Mouse (Mus musculus) erythroblast, embryonic 14.5 days (primary cell): ENCODE results near the gene Smyd3. TPM values are rescaled to one million over a fixed set of nuclear protein-coding genes. Genes with fewer than 3 reads are reported as not detected.

Experiments used
- H3K27me3 ChIP-seq: 2 replicates; pipeline ENCODE4 v1.6.1; 2012; ENCODE audit warnings: inconsistent platforms; ENCODE audit not compliant: control insufficient read depth
- H3K36me3 ChIP-seq: 2 replicates; pipeline ENCODE4 v1.6.1; 2012; ENCODE audit warnings: mild to moderate bottlenecking, inconsistent platforms; ENCODE audit not compliant: control insufficient read depth
- H3K4me1 ChIP-seq: 2 replicates; pipeline ENCODE4 v1.6.1; 2012; ENCODE audit warnings: inconsistent platforms; ENCODE audit not compliant: control insufficient read depth
- H3K4me3 ChIP-seq: replicated peaks from 2 replicates; pipeline ENCODE3; 2012; ENCODE audit warnings: moderate library complexity, mild to moderate bottlenecking, inconsistent platforms
- H3K9me3 ChIP-seq: 2 replicates; pipeline ENCODE4 v1.6.1; 2012; ENCODE audit warnings: low read length, inconsistent platforms, mixed read lengths; ENCODE audit not compliant: control insufficient read depth
- GATA1 ChIP-seq: IDR thresholded peaks from 2 replicates; pipeline ENCODE4 v1.6.1; 2012; ENCODE audit warnings: low read length, inconsistent platforms, mixed read lengths
- TAL1 ChIP-seq: IDR thresholded peaks from 3 replicates; pipeline ENCODE4 v1.6.1; 2012; ENCODE audit warnings: low read length, inconsistent platforms, mixed read lengths
- polyA plus RNA-seq: library from polyadenylated mRNA; stranded (reverse); fragments of >175 nt; gene quantifications from 2 replicates; pipeline ENCODE4 v1.2.3, GENCODE M21; 2012

The Smyd3 gene
- polyA plus RNA-seq, 1 experiment: 0.09 TPM

DNA sequence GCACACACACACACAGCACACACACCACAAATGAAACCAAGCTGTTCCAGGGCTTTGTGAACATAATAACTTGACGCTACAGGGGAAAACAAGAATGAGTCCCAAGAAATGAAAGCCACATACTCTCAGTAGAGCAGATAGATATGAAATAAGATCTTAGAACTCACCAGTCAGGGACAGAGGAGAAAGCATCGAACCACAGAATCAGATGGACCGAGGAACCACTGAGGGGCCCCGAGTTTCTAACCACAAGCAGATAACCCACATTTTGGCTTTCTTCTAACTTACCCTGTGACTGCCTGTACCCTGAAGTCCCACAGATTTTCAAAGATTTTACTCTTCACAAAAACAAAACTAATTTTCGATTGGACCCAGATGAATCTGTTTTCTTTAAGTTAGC, 24.9 kb downstream of the Smyd3 start:
- TF ChIP-seq TAL1 (no peak), GATA1 (no peak)
- H3K4me1 ChIP-seq: peaks cover 1% of the 10 kb centered on the region; the same call in 1 of the 2 replicates
- H3K36me3 ChIP-seq: no peaks in the 10 kb centered on the region
- H3K9me3 ChIP-seq: no peaks in the 10 kb centered on the region
- no peaks in the 10 kb centered on the region for H3K27me3 ChIP-seq
- no peak overlapping the region for H3K4me3 ChIP-seq

DNA sequence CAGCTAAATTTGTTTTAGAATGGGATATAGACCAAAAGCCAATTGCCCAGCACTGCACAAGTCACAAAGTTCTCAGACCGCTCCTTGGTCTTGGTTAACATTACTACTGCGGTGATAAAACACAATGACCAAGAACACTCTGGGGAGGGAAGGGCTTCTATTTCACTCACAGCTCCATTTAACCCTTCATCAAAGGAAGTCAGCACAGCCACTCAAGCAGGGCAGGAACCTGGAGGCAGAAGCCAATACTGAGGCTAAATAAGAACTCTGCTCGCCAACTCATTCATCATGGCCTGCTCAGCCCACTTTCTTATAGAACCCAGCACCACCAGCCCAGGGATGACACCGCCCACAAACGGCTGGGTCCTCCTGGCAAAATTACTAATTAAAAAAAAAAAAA, 29.3 kb downstream of the Smyd3 start:
- Histone ChIP-seq H3K4me1 (peaks cover 1% of the 10 kb centered on the region; the same call in 1 of the 2 replicates), H3K36me3 (no peaks in the 10 kb centered on the region), H3K4me3 (no peak overlapping the region), H3K9me3 (no peaks in the 10 kb centered on the region), H3K27me3 (no peaks in the 10 kb centered on the region)
- TF ChIP-seq TAL1 (no peak), GATA1 (no peak)

DNA sequence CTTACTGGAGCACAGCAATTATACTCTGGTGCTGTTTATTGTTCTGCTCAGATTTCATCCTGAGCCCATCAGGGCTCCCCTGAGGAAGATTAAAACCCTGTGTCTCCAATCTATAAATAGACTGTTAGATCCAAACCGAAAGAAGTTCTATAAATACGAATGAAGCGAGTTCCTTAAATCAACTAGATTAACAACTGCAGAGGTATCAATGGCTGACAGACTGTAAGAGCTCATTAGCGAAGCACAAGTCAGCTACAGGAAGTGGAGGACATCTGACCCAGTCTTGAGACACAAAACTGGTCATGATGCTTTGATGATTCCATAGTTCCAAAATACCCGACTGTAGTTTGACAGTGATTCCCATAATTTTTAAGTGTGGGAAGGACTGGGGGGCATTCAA, 29.9 kb downstream of the Smyd3 start:
- Histone ChIP-seq H3K9me3 (no peaks in the 10 kb centered on the region), H3K36me3 (no peaks in the 10 kb centered on the region), H3K27me3 (no peaks in the 10 kb centered on the region), H3K4me3 (no peak overlapping the region), H3K4me1 (peaks cover 1% of the 10 kb centered on the region; the same call in 1 of the 2 replicates)
- TF ChIP-seq GATA1 (no peak), TAL1 (no peak)

DNA sequence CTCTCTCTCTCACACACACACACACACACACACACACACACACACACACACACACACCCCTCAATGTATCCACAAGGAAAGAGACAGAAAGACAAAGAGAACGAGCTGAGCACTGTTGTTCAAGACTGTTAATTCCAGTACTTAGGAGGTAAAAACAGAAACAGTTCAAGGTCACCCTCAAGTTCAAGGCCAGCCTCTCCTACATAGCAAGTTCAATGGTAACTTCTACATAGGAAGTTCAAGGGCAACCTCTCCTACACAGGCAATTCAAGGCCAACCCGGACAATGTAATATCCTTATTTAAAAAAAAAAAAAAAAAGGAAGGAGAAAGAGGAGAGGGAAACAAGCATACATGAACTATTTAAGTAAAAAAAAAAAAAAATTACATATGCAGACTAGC, 30.6 kb downstream of the Smyd3 start:
- no peaks in the 10 kb centered on the region for H3K36me3 ChIP-seq
- TF ChIP-seq TAL1 (no peak), GATA1 (no peak)
- no peaks in the 10 kb centered on the region for H3K27me3 ChIP-seq
- H3K4me1 ChIP-seq: no peaks in the 10 kb centered on the region; the same call in 1 of the 2 replicates
- no peak overlapping the region for H3K4me3 ChIP-seq
- H3K9me3 ChIP-seq: no peaks in the 10 kb centered on the region

DNA sequence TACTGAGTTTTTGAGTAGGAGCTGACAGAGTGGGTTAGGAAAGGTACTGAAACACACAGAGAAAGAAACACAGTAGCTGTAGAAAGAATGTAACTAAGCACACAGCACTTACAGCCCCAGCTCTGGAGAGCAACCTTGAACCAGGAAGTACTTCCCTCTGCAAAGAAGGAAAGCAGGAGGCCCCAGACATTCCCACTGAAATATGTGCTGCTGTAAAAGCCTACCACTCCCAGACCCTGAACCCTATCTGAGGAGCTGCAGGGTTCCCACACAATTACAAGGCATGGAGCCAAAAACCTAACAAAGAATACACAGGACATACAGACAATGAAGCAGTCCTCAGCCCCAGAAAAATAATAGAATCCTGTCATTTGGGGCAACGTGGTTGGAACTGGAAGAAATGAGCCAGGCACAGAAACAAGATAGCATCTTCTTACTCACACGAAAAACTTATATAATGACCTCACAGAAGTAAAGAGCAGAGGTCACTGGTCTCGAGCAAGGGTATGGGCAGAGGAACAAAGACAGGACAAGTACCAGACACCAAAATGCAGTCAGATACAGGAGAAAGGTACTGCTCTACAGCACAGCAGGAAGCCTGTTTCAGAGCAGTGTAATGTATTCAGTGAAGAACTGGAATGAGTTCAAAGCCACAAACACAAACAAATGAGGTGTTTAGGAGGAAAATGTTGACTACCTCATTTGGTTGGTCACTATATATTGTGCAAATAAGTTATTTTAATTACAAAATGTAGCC, 31.9 kb downstream of the Smyd3 start:
- no peaks in the 10 kb centered on the region for H3K4me1 ChIP-seq
- no peaks in the 10 kb centered on the region for H3K36me3 ChIP-seq
- H3K4me3 ChIP-seq: no peak overlapping the region
- no peaks in the 10 kb centered on the region for H3K9me3 ChIP-seq
- no peaks in the 10 kb centered on the region for H3K27me3 ChIP-seq
- TF ChIP-seq TAL1 (no peak), GATA1 (no peak)

DNA sequence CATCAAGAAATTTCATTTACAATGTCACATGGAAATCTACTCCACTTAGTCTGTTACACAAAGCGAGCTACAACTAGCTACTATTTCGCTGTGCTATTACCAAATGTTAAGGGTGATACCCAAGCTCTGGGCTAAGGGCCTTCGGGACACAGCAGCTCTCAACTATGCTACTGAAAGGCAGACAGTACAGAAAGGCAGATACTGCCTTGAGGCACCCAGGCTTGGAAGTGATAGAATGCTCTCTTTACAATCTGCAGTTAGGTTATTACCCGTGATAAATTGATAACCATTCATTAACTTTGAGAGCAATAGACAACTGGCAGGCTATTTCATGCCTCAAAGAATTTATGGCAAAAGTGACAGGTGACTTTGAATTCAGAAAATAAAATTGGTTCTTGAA, 37.0 kb downstream of the Smyd3 start:
- Histone ChIP-seq H3K9me3 (no peaks in the 10 kb centered on the region), H3K4me1 (no peaks in the 10 kb centered on the region), H3K36me3 (no peaks in the 10 kb centered on the region), H3K27me3 (no peaks in the 10 kb centered on the region), H3K4me3 (no peak overlapping the region)
- TF ChIP-seq TAL1 (no peak), GATA1 (no peak)

DNA sequence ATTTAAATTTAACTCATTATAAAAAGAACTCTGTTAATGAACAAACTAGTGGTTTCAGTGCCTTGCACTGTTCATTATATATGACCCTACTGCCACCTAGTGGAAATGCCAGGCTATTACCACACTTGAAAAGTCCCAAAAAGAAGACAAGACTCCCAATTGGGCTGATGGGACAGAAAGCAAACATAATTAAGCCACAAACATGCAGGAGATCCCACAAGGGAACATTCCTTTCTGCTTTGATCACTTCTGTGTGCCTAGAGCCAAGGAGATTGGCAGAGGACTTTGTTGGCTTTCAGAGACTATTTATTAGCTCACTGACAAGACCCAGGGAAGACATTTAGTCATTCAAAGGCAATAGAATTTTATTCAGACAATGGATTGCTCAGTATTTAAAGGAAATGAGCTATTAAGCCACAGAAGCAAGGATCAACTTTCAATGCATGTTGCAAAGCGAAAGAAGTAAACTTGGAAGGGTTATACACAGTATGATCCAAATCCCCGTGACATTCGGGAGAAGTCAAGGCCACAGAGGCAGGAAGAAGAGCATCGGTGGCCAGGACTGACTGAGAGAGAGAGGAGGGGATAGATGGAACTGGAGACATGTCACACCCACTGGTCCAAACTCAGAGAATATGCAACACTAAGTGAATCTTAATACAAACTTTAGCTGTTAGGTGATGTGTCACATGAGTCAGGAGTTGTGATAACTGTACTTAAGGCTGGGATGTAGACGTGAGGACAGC, 40.5 kb downstream of the Smyd3 start:
- H3K9me3 ChIP-seq: peaks cover 7% of the 10 kb centered on the region
- H3K36me3 ChIP-seq: no peaks in the 10 kb centered on the region
- H3K4me3 ChIP-seq: no peak overlapping the region
- H3K4me1 ChIP-seq: no peaks in the 10 kb centered on the region
- no peaks in the 10 kb centered on the region for H3K27me3 ChIP-seq
- TF ChIP-seq GATA1 (no peak), TAL1 (no peak)

DNA sequence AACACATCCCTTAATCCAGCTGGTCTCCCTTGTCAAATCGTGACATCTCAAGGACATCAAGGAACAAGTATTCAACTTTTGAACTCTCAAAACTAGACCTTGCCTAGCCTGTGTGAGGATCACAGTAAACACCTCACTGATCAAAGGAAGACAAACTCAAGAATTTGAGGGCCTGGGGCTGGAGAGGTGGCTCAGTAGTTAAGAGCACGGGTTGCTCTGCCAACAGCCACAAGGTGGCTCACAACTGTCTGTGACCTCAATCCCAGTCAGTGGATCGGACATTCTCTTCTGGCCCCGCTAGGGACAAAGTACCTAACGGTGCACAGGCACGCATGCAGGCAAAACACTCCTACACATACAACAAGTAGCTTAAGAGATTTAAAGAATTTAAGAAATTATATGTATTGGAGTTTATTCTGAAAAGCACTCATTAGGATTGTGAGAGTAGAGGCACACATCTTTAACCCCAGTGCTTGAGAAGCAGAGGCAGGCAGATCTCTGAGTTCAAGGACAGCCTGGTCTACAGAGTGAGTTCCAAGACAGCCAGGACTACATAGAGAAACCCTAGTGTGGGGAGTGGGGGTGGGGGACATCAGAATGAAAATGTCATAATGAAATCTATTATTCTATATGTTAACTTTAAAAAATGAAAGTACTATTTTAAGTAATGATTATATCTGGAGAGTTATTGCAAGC, 41.2 kb downstream of the Smyd3 start:
- no peaks in the 10 kb centered on the region for H3K4me1 ChIP-seq
- no peak overlapping the region for H3K4me3 ChIP-seq
- TF ChIP-seq GATA1: no peak
- no peak for TF ChIP-seq TAL1
- H3K36me3 ChIP-seq: no peaks in the 10 kb centered on the region
- H3K9me3 ChIP-seq: peaks cover 13% of the 10 kb centered on the region
- no peaks in the 10 kb centered on the region for H3K27me3 ChIP-seq

DNA sequence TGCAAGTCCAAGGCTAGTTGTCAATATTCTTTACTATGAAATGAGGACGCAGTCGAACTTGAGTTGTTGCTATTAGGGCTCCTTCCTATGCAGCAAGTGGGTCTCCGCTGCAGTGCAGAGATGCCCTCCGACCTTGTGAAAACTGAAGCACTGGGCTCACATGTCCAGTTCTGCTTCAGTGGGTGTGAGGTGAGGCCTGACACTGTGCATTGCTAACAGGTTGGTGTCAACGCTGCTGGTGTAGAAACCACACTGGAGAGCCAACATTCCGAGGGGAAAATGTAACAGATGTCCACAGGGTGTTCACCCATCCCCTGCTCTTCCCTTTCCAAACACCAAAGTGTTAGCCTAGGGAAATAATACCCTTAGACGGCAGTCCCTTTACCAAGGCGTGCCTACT, 43.1 kb downstream of the Smyd3 start:
- no peaks in the 10 kb centered on the region for H3K27me3 ChIP-seq
- no peaks in the 10 kb centered on the region for H3K36me3 ChIP-seq
- peaks cover 14% of the 10 kb centered on the region for H3K9me3 ChIP-seq
- no peaks in the 10 kb centered on the region for H3K4me1 ChIP-seq
- no peak for TF ChIP-seq GATA1
- TF ChIP-seq TAL1: no peak
- H3K4me3 ChIP-seq: no peak overlapping the region
